ENCODE assay signal across 8 mouse cellular contexts in the genomic region with DNA sequence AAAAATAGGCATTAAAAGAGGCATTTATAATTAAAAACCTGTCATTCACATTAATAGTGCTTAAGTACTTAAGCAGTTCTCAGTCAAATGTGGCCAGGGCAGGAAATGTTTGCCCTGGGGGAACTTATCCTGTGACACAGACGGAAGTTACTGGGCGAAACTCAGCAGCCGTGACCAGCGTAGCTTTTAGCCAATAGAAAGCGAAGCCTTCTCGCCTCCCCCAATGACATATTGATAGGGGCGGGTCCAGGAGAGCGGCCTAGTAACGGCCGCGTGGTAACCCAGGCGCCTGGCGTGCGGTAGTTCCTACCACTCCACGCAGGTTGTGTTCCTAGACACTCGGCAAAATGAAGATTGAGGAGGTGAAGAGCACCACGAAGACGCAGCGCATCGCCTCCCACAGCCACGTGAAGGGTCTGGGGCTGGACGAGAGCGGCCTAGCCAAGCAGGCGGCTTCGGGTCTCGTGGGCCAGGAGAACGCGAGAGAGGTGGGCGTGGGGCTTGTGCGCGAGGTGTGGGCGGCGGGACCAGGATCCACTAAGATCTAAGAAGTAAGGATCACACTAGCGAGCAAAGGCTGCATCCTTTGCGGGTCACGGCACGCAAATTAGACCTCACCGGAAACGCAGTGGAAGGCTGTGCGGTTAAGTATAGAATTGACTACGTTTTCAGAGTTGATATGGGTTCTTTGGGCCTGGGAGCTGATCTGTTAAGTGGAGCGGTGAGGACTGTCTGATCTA. TPM values are rescaled to one million over a fixed set of nuclear protein-coding genes. Genes with fewer than 3 reads are reported as not detected.
DNase-seq lines count a peak whose midpoint lies in the region; ATAC-seq lines count a peak whose summit lies in the region.

A gene (plus strand): TSS at position 229 of the 740 bp plus-strand sequence.

- H3K27me3 ChIP-seq in hindbrain, embryonic 16.5 days (replicated peaks; ENCODE audit: control insufficient read depth, insufficient read depth, low read length) = no peaks in the 10 kb centered on the region

- H3K4me3 ChIP-seq in hindbrain, embryonic 16.5 days (ENCODE audit: low read length) = peak within 1 kb of the TSS; percentile 65
- peak within 1 kb of the TSS; percentile 68 for H3K4me3 ChIP-seq in macrophage (ENCODE audit: inconsistent target)

- peak within 1 kb of the TSS; percentile 82 for H3K4me2 ChIP-seq in hindbrain, embryonic 16.5 days (ENCODE audit: low read length)

- no peak within 1 kb of the TSS for H3K27ac ChIP-seq in hindbrain, embryonic 16.5 days (ENCODE audit: low read depth, low read length)
- no peak within 1 kb of the TSS for H3K27ac ChIP-seq in macrophage

- H3K36me3 ChIP-seq in hindbrain, embryonic 16.5 days (ENCODE audit: control insufficient read depth, insufficient read depth, low read length) = peaks cover 4% of the 10 kb centered on the region; the same call in 1 of the 2 replicates
- H3K36me3 ChIP-seq in macrophage (ENCODE audit: inconsistent target) = peaks cover 7% of the 10 kb centered on the region; the same call in 1 of the 2 replicates

- peaks cover 16% of the 10 kb centered on the region; the same call in 1 of the 2 replicates for H3K79me2 ChIP-seq in macrophage (ENCODE audit: inconsistent target)

- ATAC-seq in hindbrain, embryonic 16.5 days = peak; percentile 100

- H3K9ac ChIP-seq in hindbrain, embryonic 16.5 days (ENCODE audit: low read depth, low read length) = peak within 1 kb of the TSS; percentile 75

- WGBS in hindbrain, embryonic 16.5 days = under 1% methylated on average over 40 of the region's 42 CpGs
- under 1% methylated on average over 24 of the region's 42 CpGs for WGBS in macrophage (ENCODE audit: missing documents)

- H3K4me1 ChIP-seq in hindbrain, embryonic 16.5 days (ENCODE audit: control insufficient read depth, insufficient read depth, low read depth, low read length) = peaks cover 10% of the 10 kb centered on the region

- peak; percentile 86 for DNase-seq in WW6 (ENCODE audit: low read depth, low spot score)
- DNase-seq in cerebellum, postnatal 4 days (ENCODE audit: low spot score in 2 of 2) = peak; percentile 75 to 89
- DNase-seq in gastrocnemius, adult 18-20 months (ENCODE audit: low spot score) = peak; percentile 95
- peak; percentile 85 to 92 for DNase-seq in left cerebral cortex, adult 18-20 months (ENCODE audit: low spot score in 2 of 2)
- DNase-seq in right cerebral cortex, adult 18-20 months = peak; percentile 94
- peak; percentile 70 for DNase-seq in urinary bladder, postnatal 10 days (ENCODE audit: low spot score)

- H3K9me3 ChIP-seq in hindbrain, embryonic 16.5 days (ENCODE audit: control insufficient read depth, low read length) = no peaks in the 10 kb centered on the region

RNA-seq across cellular contexts. Expression of the gene that starts here (rescaled TPM):
- total RNA-seq in gastrocnemius, adult 18-20 months (2021) = 10 to 100 TPM; 21.9 to 23.9 TPM
- polyA plus RNA-seq in hindbrain, embryonic 16.5 days (2015; fragmentation: Nextera tagmentation; extraction: Ambion mirVana) = 93.8 and 95.2 TPM in 2 replicates
- 10 to 100 TPM; 42.1 to 44.0 TPM for total RNA-seq in left cerebral cortex, adult 18-20 months (2021)
- total RNA-seq in macrophage (2018; cell fraction: chromatin; rRNA removed) = 10 to 100 TPM in 14 of 26 experiments, 1 to 10 TPM in 12; 1.4 to 16.2 (median 10.2) TPM
- total RNA-seq in macrophage (2018; cell fraction: cytosol; rRNA removed) = 10 to 100 TPM; 11.7 to 18.0 (median 15.3) TPM
- total RNA-seq in macrophage (2018; cell fraction: nucleus; rRNA removed) = 10 to 100 TPM in 8 of 26 experiments, 1 to 10 TPM in 18; 2.5 to 20.5 (median 7.8) TPM
- polyA plus RNA-seq in macrophage (2018) = 14.1 to 35.5 TPM (median 22.3 TPM) in 3 replicates
